Mouse (Mus musculus): ENCODE results near the gene Adam11. TPM values are rescaled to one million over a fixed set of nuclear protein-coding genes. Genes with fewer than 3 reads are reported as not detected.

The Adam11 gene
- polyA plus RNA-seq, 1 experiment from 2014 or later = 13.9 TPM

- Histone ChIP-seq H3K27me3 (ENCODE audit: control insufficient read depth, insufficient read depth, low read length) (no peaks in the 10 kb centered on the region), H3K36me3 (replicated peaks; ENCODE audit: control insufficient read depth, insufficient read depth, low read depth, low read length) (no peaks in the 10 kb centered on the region), H3K4me2 (ENCODE audit: low read depth, low read length) (no peak overlapping the region), H3K9ac (replicated peaks; ENCODE audit: low read length) (no peak overlapping the region), H3K4me3 (ENCODE audit: low read depth, low read length) (no peak overlapping the region), H3K9me3 (replicated peaks; ENCODE audit: control insufficient read depth, low read length) (no peaks in the 10 kb centered on the region), H3K4me1 (ENCODE audit: control insufficient read depth, insufficient read depth, low read length) (no peaks in the 10 kb centered on the region), H3K27ac (replicated peaks; ENCODE audit: low read depth, low read length) (no peak overlapping the region)
- WGBS = 73% methylated on average over 5 of the region's 5 CpGs
- DNase-seq (ENCODE audit: low spot score) (no peak), ATAC-seq (replicated peaks; ENCODE audit: insufficient number of reproducible peaks, low FRiP score, low TSS enrichment, low read depth) (no peak)
These were observed 28.1 kb upstream of the Adam11 start for GRCm38 (mm10) chr11:102733146-102733545.

DNA sequence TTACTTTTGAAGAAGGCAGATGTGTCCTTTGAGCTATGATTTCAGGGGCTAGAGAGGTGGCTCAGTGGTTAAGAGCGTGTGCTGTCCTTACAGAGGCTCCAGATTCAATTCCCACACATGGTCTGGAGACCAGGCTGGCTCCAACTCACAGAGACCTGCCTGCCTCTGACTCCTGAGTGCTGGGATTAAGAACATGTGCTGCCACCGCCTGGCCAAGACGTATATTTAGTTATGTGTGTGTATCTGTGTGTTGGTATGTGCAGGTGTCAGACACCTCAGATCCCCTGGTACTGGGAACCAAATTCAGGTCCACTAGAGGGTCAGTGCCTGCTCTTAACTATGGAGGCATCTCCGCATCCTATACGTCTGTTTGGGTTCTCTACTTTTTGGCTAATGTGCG lies 26.3 kb upstream of the Adam11 start:
- no peak for DNase-seq (ENCODE audit: low spot score)
- no peak overlapping the region for H3K4me3 ChIP-seq (ENCODE audit: low read depth, low read length)
- 81% methylated on average over 6 of the region's 6 CpGs for WGBS
- no peak overlapping the region for H3K27ac ChIP-seq (replicated peaks; ENCODE audit: low read depth, low read length)
- H3K36me3 ChIP-seq (replicated peaks; ENCODE audit: control insufficient read depth, insufficient read depth, low read depth, low read length) = no peaks in the 10 kb centered on the region
- no peak for ATAC-seq (replicated peaks; ENCODE audit: insufficient number of reproducible peaks, low FRiP score, low TSS enrichment, low read depth)
- no peak overlapping the region for H3K9ac ChIP-seq (replicated peaks; ENCODE audit: low read length)
- H3K27me3 ChIP-seq (ENCODE audit: control insufficient read depth, insufficient read depth, low read length) = no peaks in the 10 kb centered on the region
- no peak overlapping the region for H3K4me2 ChIP-seq (ENCODE audit: low read depth, low read length)
- no peaks in the 10 kb centered on the region for H3K9me3 ChIP-seq (replicated peaks; ENCODE audit: control insufficient read depth, low read length)
- no peaks in the 10 kb centered on the region for H3K4me1 ChIP-seq (ENCODE audit: control insufficient read depth, insufficient read depth, low read length)

- Histone ChIP-seq H3K4me2 (ENCODE audit: low read depth, low read length) (no peak overlapping the region), H3K27me3 (ENCODE audit: control insufficient read depth, insufficient read depth, low read length) (no peaks in the 10 kb centered on the region), H3K4me1 (ENCODE audit: control insufficient read depth, insufficient read depth, low read length) (no peaks in the 10 kb centered on the region), H3K9ac (replicated peaks; ENCODE audit: low read length) (no peak overlapping the region), H3K4me3 (ENCODE audit: low read depth, low read length) (no peak overlapping the region), H3K36me3 (replicated peaks; ENCODE audit: control insufficient read depth, insufficient read depth, low read depth, low read length) (no peaks in the 10 kb centered on the region), H3K9me3 (replicated peaks; ENCODE audit: control insufficient read depth, low read length) (no peaks in the 10 kb centered on the region), H3K27ac (replicated peaks; ENCODE audit: low read depth, low read length) (no peak overlapping the region)
- whole genome bisulfite sequencing = 70% methylated on average over 3 of the region's 3 CpGs
- DNase-seq (ENCODE audit: low spot score) (no peak), ATAC-seq (replicated peaks; ENCODE audit: insufficient number of reproducible peaks, low FRiP score, low TSS enrichment, low read depth) (no peak)
These were observed 23.2 kb upstream of the Adam11 start for GRCm38 (mm10) chr11:102738046-102738445.

GRCm38 (mm10) chr11:102739278-102739966 lies 21.8 kb upstream of the Adam11 start:
- Histone ChIP-seq H3K9ac (replicated peaks; ENCODE audit: low read length) (peak overlapping the region; percentile 14), H3K27ac (replicated peaks; ENCODE audit: low read depth, low read length) (no peak overlapping the region), H3K27me3 (ENCODE audit: control insufficient read depth, insufficient read depth, low read length) (no peaks in the 10 kb centered on the region), H3K4me3 (ENCODE audit: low read depth, low read length) (no peak overlapping the region), H3K9me3 (replicated peaks; ENCODE audit: control insufficient read depth, low read length) (no peaks in the 10 kb centered on the region), H3K4me1 (ENCODE audit: control insufficient read depth, insufficient read depth, low read length) (no peaks in the 10 kb centered on the region), H3K36me3 (replicated peaks; ENCODE audit: control insufficient read depth, insufficient read depth, low read depth, low read length) (no peaks in the 10 kb centered on the region), H3K4me2 (ENCODE audit: low read depth, low read length) (peak overlapping the region; percentile 67)
- ATAC-seq (replicated peaks; ENCODE audit: insufficient number of reproducible peaks, low FRiP score, low TSS enrichment, low read depth) (peak; percentile 60; the same call in 1 of the 2 replicates), DNase-seq (ENCODE audit: low spot score) (peak; percentile 90)
- 5% methylated on average over 20 of the region's 20 CpGs for WGBS

DNA sequence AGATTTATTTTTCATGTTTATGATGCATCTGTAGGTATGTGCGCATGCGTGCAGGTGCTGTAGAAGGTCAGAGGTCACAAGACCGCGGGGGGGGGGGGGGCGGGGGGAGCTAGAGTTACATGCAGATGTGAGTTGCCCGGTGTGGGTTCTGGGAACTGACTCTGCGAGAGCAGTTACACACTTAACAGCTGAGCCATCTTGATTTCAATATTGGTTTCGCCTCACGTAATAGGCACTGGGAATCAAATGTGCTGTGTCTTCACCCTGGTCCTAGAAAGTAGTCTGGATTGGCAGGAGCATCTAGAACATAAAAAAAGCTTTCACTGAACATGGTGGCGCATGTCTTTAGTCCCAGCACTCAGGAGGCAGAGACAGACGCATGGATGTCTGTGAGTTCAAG lies 20.6 kb upstream of the Adam11 start:
- no peak overlapping the region for H3K27ac ChIP-seq (replicated peaks; ENCODE audit: low read depth, low read length)
- no peak overlapping the region for H3K4me3 ChIP-seq (ENCODE audit: low read depth, low read length)
- WGBS = 35% methylated on average over 11 of the region's 11 CpGs
- no peak overlapping the region for H3K4me2 ChIP-seq (ENCODE audit: low read depth, low read length)
- H3K36me3 ChIP-seq (replicated peaks; ENCODE audit: control insufficient read depth, insufficient read depth, low read depth, low read length) = no peaks in the 10 kb centered on the region
- DNase-seq (ENCODE audit: low spot score) (no peak), ATAC-seq (replicated peaks; ENCODE audit: insufficient number of reproducible peaks, low FRiP score, low TSS enrichment, low read depth) (no peak)
- no peaks in the 10 kb centered on the region for H3K27me3 ChIP-seq (ENCODE audit: control insufficient read depth, insufficient read depth, low read length)
- H3K4me1 ChIP-seq (ENCODE audit: control insufficient read depth, insufficient read depth, low read length) = no peaks in the 10 kb centered on the region
- no peak overlapping the region for H3K9ac ChIP-seq (replicated peaks; ENCODE audit: low read length)
- no peaks in the 10 kb centered on the region for H3K9me3 ChIP-seq (replicated peaks; ENCODE audit: control insufficient read depth, low read length)

DNA sequence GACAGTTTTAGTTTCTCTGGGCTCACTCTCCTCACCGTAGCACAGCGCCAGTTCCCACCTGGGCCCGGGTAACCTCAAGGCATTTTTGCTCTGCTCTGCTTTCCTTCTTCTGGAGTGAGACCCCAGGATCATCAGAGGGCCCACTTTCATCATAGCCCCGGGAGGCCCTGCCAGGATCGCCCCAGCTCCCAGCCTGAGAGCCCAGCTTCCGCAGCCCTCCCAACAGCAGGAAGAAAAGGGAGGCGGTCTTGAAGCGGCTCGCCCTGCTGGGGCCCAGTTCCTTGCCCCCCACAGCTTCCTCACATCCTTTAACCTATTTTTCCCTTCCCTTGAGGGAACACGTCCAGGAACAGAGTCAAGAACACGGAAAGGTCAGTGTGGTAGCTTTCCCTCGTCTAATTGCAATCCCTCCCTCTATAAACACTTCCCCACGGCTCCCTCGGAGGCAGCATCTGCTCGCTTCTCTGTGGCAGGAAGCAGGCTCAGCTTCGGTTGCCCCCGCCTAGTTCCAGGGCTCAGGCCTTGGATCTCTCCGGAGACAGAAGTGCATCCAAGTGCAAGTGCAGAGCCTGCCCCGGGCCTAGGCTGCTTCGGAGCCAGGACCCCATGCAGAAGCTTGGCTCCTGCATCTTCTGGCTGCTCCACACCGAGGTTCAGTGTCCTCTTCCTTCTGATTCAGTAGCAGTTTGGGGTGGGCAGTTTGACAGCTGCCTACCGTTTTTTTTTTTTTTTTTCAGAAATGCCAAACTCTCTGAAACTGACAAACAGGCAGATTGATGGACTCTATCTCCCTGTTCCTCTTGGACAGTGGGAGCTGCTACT lies 19.9 kb upstream of the Adam11 start:
- Histone ChIP-seq H3K4me2 (ENCODE audit: low read depth, low read length) (no peak overlapping the region), H3K4me3 (ENCODE audit: low read depth, low read length) (no peak overlapping the region), H3K27me3 (ENCODE audit: control insufficient read depth, insufficient read depth, low read length) (no peaks in the 10 kb centered on the region), H3K36me3 (replicated peaks; ENCODE audit: control insufficient read depth, insufficient read depth, low read depth, low read length) (no peaks in the 10 kb centered on the region), H3K4me1 (ENCODE audit: control insufficient read depth, insufficient read depth, low read length) (no peaks in the 10 kb centered on the region), H3K27ac (replicated peaks; ENCODE audit: low read depth, low read length) (no peak overlapping the region), H3K9me3 (replicated peaks; ENCODE audit: control insufficient read depth, low read length) (no peaks in the 10 kb centered on the region), H3K9ac (replicated peaks; ENCODE audit: low read length) (no peak overlapping the region)
- peak; percentile 50 for DNase-seq (ENCODE audit: low spot score)
- WGBS = 9% methylated on average over 22 of the region's 22 CpGs
- ATAC-seq (replicated peaks; ENCODE audit: insufficient number of reproducible peaks, low FRiP score, low TSS enrichment, low read depth) = no peak

DNA sequence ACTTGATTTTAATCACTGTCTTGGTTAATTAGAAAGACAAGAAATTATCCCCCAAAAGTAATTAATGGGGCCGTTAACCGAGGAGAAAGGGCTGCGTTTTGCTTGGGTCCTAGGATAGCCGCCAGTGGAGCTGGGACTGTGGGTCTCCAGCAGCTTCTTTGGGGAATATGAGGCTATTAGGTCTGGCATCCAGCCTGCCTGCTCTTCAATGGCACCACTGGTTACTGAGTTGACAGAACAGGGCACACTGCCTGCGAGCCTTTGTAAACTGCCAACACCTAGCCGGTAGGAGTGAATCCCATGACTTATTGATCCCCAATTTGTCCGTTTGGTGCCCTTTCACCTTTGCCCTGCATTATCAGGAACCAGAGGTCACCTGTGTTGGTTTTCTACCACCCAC lies 19.2 kb upstream of the Adam11 start:
- no peak overlapping the region for H3K27ac ChIP-seq (replicated peaks; ENCODE audit: low read depth, low read length)
- ATAC-seq (replicated peaks; ENCODE audit: insufficient number of reproducible peaks, low FRiP score, low TSS enrichment, low read depth) (no peak), DNase-seq (ENCODE audit: low spot score) (no peak)
- no peaks in the 10 kb centered on the region for H3K4me1 ChIP-seq (ENCODE audit: control insufficient read depth, insufficient read depth, low read length)
- H3K36me3 ChIP-seq (replicated peaks; ENCODE audit: control insufficient read depth, insufficient read depth, low read depth, low read length) = no peaks in the 10 kb centered on the region
- 58% methylated on average over 7 of the region's 7 CpGs for WGBS
- no peaks in the 10 kb centered on the region for H3K27me3 ChIP-seq (ENCODE audit: control insufficient read depth, insufficient read depth, low read length)
- no peak overlapping the region for H3K4me2 ChIP-seq (ENCODE audit: low read depth, low read length)
- H3K9ac ChIP-seq (replicated peaks; ENCODE audit: low read length) = no peak overlapping the region
- H3K9me3 ChIP-seq (replicated peaks; ENCODE audit: control insufficient read depth, low read length) = no peaks in the 10 kb centered on the region
- H3K4me3 ChIP-seq (ENCODE audit: low read depth, low read length) = no peak overlapping the region

- no peaks in the 10 kb centered on the region for H3K36me3 ChIP-seq (replicated peaks; ENCODE audit: control insufficient read depth, insufficient read depth, low read depth, low read length)
- no peaks in the 10 kb centered on the region for H3K9me3 ChIP-seq (replicated peaks; ENCODE audit: control insufficient read depth, low read length)
- no peak overlapping the region for H3K27ac ChIP-seq (replicated peaks; ENCODE audit: low read depth, low read length)
- no peak overlapping the region for H3K4me3 ChIP-seq (ENCODE audit: low read depth, low read length)
- ATAC-seq (replicated peaks; ENCODE audit: insufficient number of reproducible peaks, low FRiP score, low TSS enrichment, low read depth) (no peak), DNase-seq (ENCODE audit: low spot score) (no peak)
- no peaks in the 10 kb centered on the region for H3K27me3 ChIP-seq (ENCODE audit: control insufficient read depth, insufficient read depth, low read length)
- H3K9ac ChIP-seq (replicated peaks; ENCODE audit: low read length) = no peak overlapping the region
- no peaks in the 10 kb centered on the region for H3K4me1 ChIP-seq (ENCODE audit: control insufficient read depth, insufficient read depth, low read length)
- WGBS = 79% methylated on average over 5 of the region's 5 CpGs
- H3K4me2 ChIP-seq (ENCODE audit: low read depth, low read length) = no peak overlapping the region
These were observed 18.4 kb upstream of the Adam11 start for GRCm38 (mm10) chr11:102742843-102743242.
